Mouse (Mus musculus) limb, embryonic 11.5 days (tissue): ENCODE results near the gene Slc8a1. TPM values are rescaled to one million over a fixed set of nuclear protein-coding genes. Genes with fewer than 3 reads are reported as not detected.

Experiments
- ATAC-seq: fragments of 200-750 bp; cut with Nextera tagmentation; 2 replicates; pipeline ENCODE4 v1.8.0; 2017; ENCODE audit warnings: low read depth; ENCODE audit not compliant: insufficient number of reproducible peaks, low FRiP score, low TSS enrichment
- DNase-seq: peaks from one replicate; pipeline ENCODE4 v3.0.0-alpha.2; 2015; ENCODE audit warnings: low spot score
- H3K27ac ChIP-seq: fragments of 300-500 bp; sonication (generic); replicated peaks from 2 replicates; pipeline ENCODE4 v1.5.1; 2014; ENCODE audit warnings: low read depth, mild to moderate bottlenecking, low read length
- H3K27me3 ChIP-seq: fragments of 300-500 bp; sonication (generic); 2 replicates; pipeline ENCODE4 v1.6.1; 2014; ENCODE audit warnings: mild to moderate bottlenecking, low read length, mixed read lengths; ENCODE audit not compliant: control insufficient read depth, insufficient read depth
- H3K36me3 ChIP-seq: fragments of 300-500 bp; sonication (generic); 2 replicates; pipeline ENCODE4 v1.6.1; 2014; ENCODE audit warnings: mild to moderate bottlenecking, low read length, moderate library complexity, mixed read lengths; ENCODE audit not compliant: control insufficient read depth, insufficient read depth
- H3K4me1 ChIP-seq: fragments of 300-500 bp; sonication (generic); 2 replicates; pipeline ENCODE4 v1.6.1; 2014; ENCODE audit warnings: low read length, mixed read lengths; ENCODE audit not compliant: control insufficient read depth, insufficient read depth
- H3K4me2 ChIP-seq: fragments of 300-500 bp; sonication (generic); 2 replicates; pipeline ENCODE4 v1.6.1; 2014; ENCODE audit warnings: low read depth, mild to moderate bottlenecking, moderate library complexity; ENCODE audit not compliant: severe bottlenecking
- H3K4me3 ChIP-seq: fragments of 300-500 bp; sonication (generic); 2 replicates; pipeline ENCODE4 v1.5.1; 2014; ENCODE audit warnings: low read depth, low read length
- H3K9ac ChIP-seq: fragments of 300-500 bp; sonication (generic); 2 replicates; pipeline ENCODE4 v1.6.1; 2014; ENCODE audit warnings: mild to moderate bottlenecking, low read length
- H3K9me3 ChIP-seq: fragments of 300-500 bp; sonication (generic); 2 replicates; pipeline ENCODE4 v1.6.1; 2016; ENCODE audit warnings: low read length; ENCODE audit not compliant: control insufficient read depth
- WGBS: fragments of 180-500 bp; shearing (Covaris S2); extraction: QIAGEN DNeasy Blood & Tissue Kit; methylation state at CpG from one replicate; pipeline ENCODE4 v1.1.7; 2014; 5-methylcytosine and 5-hydroxymethylcytosine counted together
- polyA plus RNA-seq: library from polyadenylated mRNA; unstranded; fragments of >200 nt; fragmentation: Nextera tagmentation; extraction: Ambion mirVana; gene quantifications from 2 replicates; pipeline ENCODE4 v1.2.1, GENCODE M21; 2014

Slc8a1 gene
- polyA plus RNA-seq, 1 experiment from 2014 or later, result 5.2 TPM

DNA sequence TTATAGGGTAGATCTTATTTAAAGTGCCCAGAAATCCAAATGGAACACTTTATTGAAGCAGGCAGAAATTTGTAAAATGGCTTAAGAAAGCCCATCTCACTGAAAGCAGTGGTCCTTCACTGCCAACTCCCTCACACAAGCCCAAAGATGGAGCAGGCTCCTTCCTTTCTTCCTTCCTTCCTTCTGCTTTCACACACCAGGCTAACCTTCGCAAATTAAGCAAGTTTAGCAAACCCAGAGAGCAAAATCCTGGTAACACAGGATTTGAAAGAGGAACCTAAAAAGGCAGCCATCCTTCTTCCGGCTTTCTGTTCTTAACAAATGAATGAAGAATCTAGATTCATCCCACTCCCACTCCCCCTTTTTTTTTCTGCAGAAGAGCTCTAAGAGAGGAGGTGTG, 70.2 kb downstream of the Slc8a1 start:
- no peak for ATAC-seq

GRCm38 (mm10) chr17:81666551-81666950, 71.6 kb downstream of the Slc8a1 start:
- 36% methylated on average over 2 of the region's 2 CpGs for WGBS
- H3K4me2 ChIP-seq, result no peak overlapping the region
- H3K4me3 ChIP-seq, result no peak overlapping the region
- H3K4me1 ChIP-seq, result peaks cover 5% of the 10 kb centered on the region; the same call in 1 of the 2 replicates
- H3K9me3 ChIP-seq, result no peaks in the 10 kb centered on the region
- no peak overlapping the region for H3K27ac ChIP-seq
- H3K36me3 ChIP-seq, result no peaks in the 10 kb centered on the region
- peaks cover 6% of the 10 kb centered on the region for H3K27me3 ChIP-seq
- DNase-seq, result no peak
- ATAC-seq, result no peak
- H3K9ac ChIP-seq, result no peak overlapping the region

More for the DNA sequence above, 70.2 kb downstream of the Slc8a1 start:
- DNase-seq, result no peak
- no peak overlapping the region for H3K9ac ChIP-seq
- no peak overlapping the region for H3K27ac ChIP-seq
- no peaks in the 10 kb centered on the region for H3K9me3 ChIP-seq
- H3K4me1 ChIP-seq, result peaks cover 5% of the 10 kb centered on the region; the same call in 1 of the 2 replicates
- H3K4me3 ChIP-seq, result no peak overlapping the region
- H3K4me2 ChIP-seq, result no peak overlapping the region
- no peaks in the 10 kb centered on the region for H3K36me3 ChIP-seq
- peaks cover 10% of the 10 kb centered on the region for H3K27me3 ChIP-seq
- 71% methylated on average over 2 of the region's 2 CpGs for WGBS

DNA sequence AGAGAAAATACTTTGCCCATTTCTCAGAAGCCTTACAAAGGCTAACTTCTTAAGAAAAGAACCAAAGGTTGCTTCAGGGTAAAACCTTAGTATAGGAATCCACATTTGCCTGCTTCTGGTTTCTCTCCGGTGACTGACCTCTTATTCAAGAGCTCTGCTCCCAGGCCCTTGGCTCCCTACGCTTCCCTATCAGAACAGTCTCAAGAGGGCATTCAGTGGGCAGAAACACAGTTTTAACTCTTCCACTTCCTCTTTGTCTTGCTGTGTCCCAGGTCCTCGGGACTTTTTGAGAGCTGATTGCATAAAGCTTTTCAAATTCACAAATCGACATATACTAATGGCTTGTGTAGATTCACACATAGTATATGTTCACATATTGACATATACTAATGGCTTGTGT, 73.3 kb downstream of the Slc8a1 start:
- whole genome bisulfite sequencing, result 93% methylated on average over 4 of the region's 4 CpGs

DNA sequence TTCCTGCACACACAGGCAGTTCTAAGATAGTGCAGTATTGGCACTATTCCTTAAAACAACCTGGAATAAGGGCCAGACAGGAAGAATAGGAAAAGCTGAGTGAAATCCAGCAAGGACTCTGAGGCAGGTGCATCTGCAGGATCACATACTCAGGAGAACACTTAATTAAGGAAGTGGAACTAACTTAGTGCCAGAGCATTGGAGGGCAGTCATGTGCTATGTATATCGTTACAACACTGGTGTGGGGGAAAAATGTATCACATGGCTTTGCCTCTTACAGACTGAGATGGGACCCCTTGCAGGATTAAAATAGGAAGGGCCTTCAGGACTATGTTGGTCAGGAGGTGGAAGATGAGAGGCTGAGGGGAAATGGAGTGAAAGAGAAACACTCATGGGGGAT, 80.3 kb downstream of the Slc8a1 start:
- no peak for ATAC-seq
- 91% methylated on average over 1 of the region's 1 CpGs for WGBS
- H3K4me1 ChIP-seq, result no peaks in the 10 kb centered on the region

More for the DNA sequence above, 73.3 kb downstream of the Slc8a1 start:
- ATAC-seq (no peak), DNase-seq (no peak)
- H3K4me2 ChIP-seq, result no peak overlapping the region
- H3K9ac ChIP-seq, result no peak overlapping the region
- peaks cover 5% of the 10 kb centered on the region; the same call in 1 of the 2 replicates for H3K4me1 ChIP-seq
- no peak overlapping the region for H3K27ac ChIP-seq
- H3K9me3 ChIP-seq, result no peaks in the 10 kb centered on the region
- H3K4me3 ChIP-seq, result no peak overlapping the region
- H3K27me3 ChIP-seq, result no peaks in the 10 kb centered on the region
- H3K36me3 ChIP-seq, result no peaks in the 10 kb centered on the region

DNA sequence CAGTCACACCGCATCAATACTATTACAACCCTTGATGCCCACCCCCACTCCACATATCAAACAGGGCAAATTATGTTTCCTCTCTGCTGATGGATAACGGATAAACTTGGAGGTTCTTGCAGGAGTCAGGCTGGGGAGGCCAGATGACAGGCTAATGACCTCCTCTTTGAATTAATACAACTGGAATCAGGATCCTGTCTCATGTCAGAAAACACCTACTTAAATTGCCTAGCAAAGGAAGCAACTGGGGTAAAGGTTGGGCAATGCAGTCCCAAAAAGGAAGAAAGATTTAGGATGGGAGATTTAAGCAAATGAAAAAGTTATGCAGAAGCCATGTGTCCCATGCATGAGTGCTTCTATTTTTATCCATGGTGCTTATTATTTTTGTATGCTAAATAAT, 83.6 kb downstream of the Slc8a1 start:
- peak; percentile 51; the same call in 1 of the 2 replicates for ATAC-seq
- Histone ChIP-seq H3K4me3 (no peak overlapping the region), H3K4me1 (no peaks in the 10 kb centered on the region), H3K9me3 (no peaks in the 10 kb centered on the region), H3K4me2 (no peak overlapping the region), H3K27ac (no peak overlapping the region), H3K9ac (no peak overlapping the region), H3K27me3 (no peaks in the 10 kb centered on the region), H3K36me3 (no peaks in the 10 kb centered on the region)
- peak; percentile 32 for DNase-seq
- WGBS, result 17% methylated on average over 2 of the region's 2 CpGs

More for the DNA sequence above, 80.3 kb downstream of the Slc8a1 start:
- no peak overlapping the region for H3K27ac ChIP-seq
- H3K4me2 ChIP-seq, result no peak overlapping the region
- DNase-seq, result no peak
- H3K9ac ChIP-seq, result no peak overlapping the region
- H3K27me3 ChIP-seq, result no peaks in the 10 kb centered on the region
- H3K4me3 ChIP-seq, result no peak overlapping the region
- no peaks in the 10 kb centered on the region for H3K9me3 ChIP-seq
- no peaks in the 10 kb centered on the region for H3K36me3 ChIP-seq

GRCm38 (mm10) chr17:81652958-81653357, 85.2 kb downstream of the Slc8a1 start:
- Histone ChIP-seq H3K9me3 (no peaks in the 10 kb centered on the region), H3K27me3 (no peaks in the 10 kb centered on the region), H3K4me3 (no peak overlapping the region), H3K27ac (no peak overlapping the region), H3K4me2 (no peak overlapping the region), H3K9ac (no peak overlapping the region), H3K36me3 (no peaks in the 10 kb centered on the region), H3K4me1 (no peaks in the 10 kb centered on the region)
- WGBS, result 11% methylated on average over 1 of the region's 1 CpGs
- ATAC-seq, result no peak
- no peak for DNase-seq

GRCm38 (mm10) chr17:81636822-81637221, 101.4 kb downstream of the Slc8a1 start:
- Histone ChIP-seq H3K4me2 (no peak overlapping the region), H3K4me3 (no peak overlapping the region), H3K9me3 (no peaks in the 10 kb centered on the region), H3K4me1 (no peaks in the 10 kb centered on the region), H3K27ac (no peak overlapping the region), H3K9ac (no peak overlapping the region), H3K36me3 (no peaks in the 10 kb centered on the region), H3K27me3 (no peaks in the 10 kb centered on the region)
- 89% methylated on average over 2 of the region's 2 CpGs for WGBS
- no peak for DNase-seq
- no peak for ATAC-seq

DNA sequence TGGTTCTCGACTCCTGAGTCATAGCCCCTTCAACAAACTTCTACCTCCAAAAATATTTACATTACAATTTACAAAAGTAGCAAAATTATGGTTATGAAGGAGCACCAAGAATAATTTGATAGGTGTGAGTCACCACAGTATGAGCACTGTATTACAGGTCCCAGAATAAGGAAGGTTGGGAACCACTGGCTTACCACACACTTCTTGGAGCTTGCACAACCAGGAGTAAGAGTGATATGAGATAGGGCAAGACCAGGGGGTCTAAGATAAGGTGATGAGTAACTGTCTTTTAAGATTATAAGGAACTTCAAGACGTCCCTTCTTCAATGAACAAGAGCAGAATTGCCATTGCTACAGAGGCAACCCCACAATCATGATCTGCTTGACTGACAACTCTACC, 107.7 kb downstream of the Slc8a1 start:
- H3K4me3 ChIP-seq, result no peak overlapping the region
- no peak for DNase-seq
- no peaks in the 10 kb centered on the region for H3K27me3 ChIP-seq
- ATAC-seq, result no peak
- H3K36me3 ChIP-seq, result no peaks in the 10 kb centered on the region
- H3K27ac ChIP-seq, result no peak overlapping the region
- WGBS, result 86% methylated on average over 2 of the region's 2 CpGs
- H3K9ac ChIP-seq, result no peak overlapping the region
- no peaks in the 10 kb centered on the region for H3K9me3 ChIP-seq
- no peaks in the 10 kb centered on the region for H3K4me1 ChIP-seq
- H3K4me2 ChIP-seq, result no peak overlapping the region

DNA sequence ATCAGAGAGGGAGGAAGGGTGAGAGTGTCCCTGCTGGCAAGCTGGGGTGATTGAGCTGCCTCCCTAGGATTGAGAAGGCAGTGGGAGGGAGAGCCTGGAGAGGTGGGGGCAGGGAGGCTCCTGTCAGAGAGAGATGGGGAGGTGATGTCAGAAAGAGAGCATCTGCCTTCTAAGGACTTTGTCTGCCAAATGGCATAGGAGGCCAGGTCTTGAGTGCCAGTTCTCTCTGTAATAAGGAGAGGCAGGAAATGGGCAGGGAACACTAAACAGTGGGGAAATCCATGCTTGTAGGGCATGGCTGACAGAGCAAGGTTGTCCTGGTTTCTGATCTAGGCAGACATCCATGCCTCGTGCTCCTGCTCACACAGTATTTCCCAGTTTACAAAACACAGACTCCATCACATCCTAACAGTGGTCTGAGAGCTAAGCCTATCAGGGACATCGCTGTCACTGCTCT, 117.0 kb downstream of the Slc8a1 start:
- Histone ChIP-seq H3K4me2 (no peak overlapping the region), H3K27ac (no peak overlapping the region), H3K27me3 (no peaks in the 10 kb centered on the region), H3K4me3 (no peak overlapping the region), H3K4me1 (no peaks in the 10 kb centered on the region), H3K9me3 (no peaks in the 10 kb centered on the region), H3K36me3 (no peaks in the 10 kb centered on the region), H3K9ac (no peak overlapping the region)
- WGBS, result 57% methylated on average over 2 of the region's 2 CpGs
- no peak for ATAC-seq
- no peak for DNase-seq
